Mouse (Mus musculus) MEL (cell line): ENCODE measurements around the gene Hcn2.

Experiments used
- BHLHE40 ChIP-seq: IDR thresholded peaks from 2 replicates; pipeline ENCODE4 v1.6.1; 2012; ENCODE audit warnings: low read depth, mild to moderate bottlenecking, inconsistent platforms, low read length, improper control_type of control experiment, borderline replicate concordance
- CHD2 ChIP-seq: IDR thresholded peaks from 2 replicates; pipeline ENCODE4 v1.6.1; 2011; ENCODE audit warnings: low read length, improper control_type of control experiment
- CTCF ChIP-seq, 3 experiments: IDR thresholded peaks in 2 of 3; conservative IDR thresholded peaks in 1 of 3; 2 replicates each; pipeline ENCODE4 v1.5.1; 2011 to 2012; ENCODE audit warnings: low read length in 3 of 3, low read depth in 2 of 3, mild to moderate bottlenecking in 2 of 3, improper control_type of control experiment in 1 of 3, inconsistent platforms in 1 of 3, mixed read lengths in 1 of 3, moderate library complexity in 1 of 3; ENCODE audit not compliant: control insufficient read depth in 1 of 3, insufficient read depth in 1 of 3, poor library complexity in 1 of 3, severe bottlenecking in 1 of 3
- EP300 ChIP-seq, 2 experiments: IDR thresholded peaks; 2 replicates each; pipeline ENCODE4 v1.6.1; 2011; ENCODE audit warnings: improper control_type of control experiment in 2 of 2, low read length in 2 of 2, low read depth in 1 of 2, mild to moderate bottlenecking in 1 of 2
- ETS1 ChIP-seq: IDR thresholded peaks from 2 replicates; pipeline ENCODE4 v1.6.1; 2012; ENCODE audit warnings: low read depth, mild to moderate bottlenecking, inconsistent platforms, low read length, improper control_type of control experiment, moderate library complexity
- GATA1 ChIP-seq: IDR thresholded peaks from 2 replicates; pipeline ENCODE4 v1.6.1; 2011; ENCODE audit warnings: low read depth, low read length, improper control_type of control experiment
- HCFC1 ChIP-seq: IDR thresholded peaks from 2 replicates; pipeline ENCODE4 v1.6.1; 2012; ENCODE audit warnings: low read depth, mild to moderate bottlenecking, inconsistent platforms, low read length, improper control_type of control experiment, moderate library complexity
- POLR2A ChIP-seq, 2 experiments: IDR thresholded peaks; 2 replicates each; pipeline ENCODE4 v1.6.1; 2011 to 2012; ENCODE audit warnings: low read length in 2 of 2, mild to moderate bottlenecking in 2 of 2, control low read depth in 1 of 2, improper control_type of control experiment in 1 of 2, low read depth in 1 of 2, moderate library complexity in 1 of 2; ENCODE audit not compliant: control insufficient read depth in 1 of 2, insufficient read depth in 1 of 2, poor library complexity in 1 of 2
- RCOR1 ChIP-seq: IDR thresholded peaks from 2 replicates; pipeline ENCODE4 v1.6.1; 2012; ENCODE audit warnings: low read depth, mild to moderate bottlenecking, inconsistent platforms, low read length, improper control_type of control experiment
- TAL1 ChIP-seq: IDR thresholded peaks from 2 replicates; pipeline ENCODE4 v1.6.1; 2012; ENCODE audit warnings: mild to moderate bottlenecking, inconsistent platforms, low read length, moderate library complexity, mixed read lengths
- ZNF384 ChIP-seq: IDR thresholded peaks from 2 replicates; pipeline ENCODE4 v1.6.1; 2012; ENCODE audit warnings: low read depth, mild to moderate bottlenecking, inconsistent platforms, low read length, improper control_type of control experiment

DNA sequence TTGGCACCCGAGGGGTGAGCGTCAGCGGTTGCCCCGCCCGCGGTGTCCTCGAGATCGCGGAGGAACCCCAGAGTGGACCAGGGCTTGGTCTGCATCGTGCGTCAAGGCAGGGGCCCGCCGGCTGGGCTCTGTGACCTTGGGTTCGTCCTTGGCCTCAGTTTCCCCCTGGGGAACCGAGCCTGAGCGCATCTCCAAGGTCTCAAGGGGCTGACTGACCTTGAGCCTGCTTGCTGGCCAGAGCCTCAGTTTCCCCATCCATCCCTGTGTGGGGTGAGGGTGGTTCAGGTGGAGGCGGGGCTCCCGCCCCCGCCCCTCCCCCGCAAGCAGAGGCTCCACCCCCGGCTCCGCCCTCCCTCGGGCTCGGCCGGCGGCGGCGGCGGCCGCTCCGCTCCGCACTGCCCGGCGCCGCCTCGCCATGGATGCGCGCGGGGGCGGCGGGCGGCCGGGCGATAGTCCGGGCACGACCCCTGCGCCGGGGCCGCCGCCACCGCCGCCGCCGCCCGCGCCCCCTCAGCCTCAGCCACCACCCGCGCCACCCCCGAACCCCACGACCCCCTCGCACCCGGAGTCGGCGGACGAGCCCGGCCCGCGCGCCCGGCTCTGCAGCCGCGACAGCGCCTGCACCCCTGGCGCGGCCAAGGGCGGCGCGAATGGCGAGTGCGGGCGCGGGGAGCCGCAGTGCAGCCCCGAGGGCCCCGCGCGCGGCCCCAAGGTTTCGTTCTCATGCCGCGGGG lies at the start of gene Hcn2:
- TF ChIP-seq POLR2A (IDR thresholded peaks at IDR 0.05; ENCODE audit: control insufficient read depth in 1 of 2, insufficient read depth in 1 of 2, low read depth in 1 of 2, low read length in 2 of 2, poor library complexity in 1 of 2) = no peak
- no peak for TF ChIP-seq TAL1
- TF ChIP-seq HCFC1 = no peak
- no peak for TF ChIP-seq ZNF384
- TF ChIP-seq CTCF (IDR thresholded peaks at IDR 0.05 in 2 of 3, conservative IDR thresholded peaks at IDR 0.05 in 1 of 3; ENCODE audit: control insufficient read depth in 1 of 3, insufficient read depth in 1 of 3, low read depth in 2 of 3, low read length in 3 of 3, poor library complexity in 1 of 3, severe bottlenecking in 1 of 3) = no peak
- no peak for TF ChIP-seq GATA1
- TF ChIP-seq BHLHE40 = no peak
- TF ChIP-seq RCOR1 = no peak
- TF ChIP-seq CHD2 = no peak
- no peak for TF ChIP-seq ETS1
- TF ChIP-seq EP300 (IDR thresholded peaks at IDR 0.05; ENCODE audit: low read depth in 1 of 2, low read length in 2 of 2) = no peak
